Mouse (Mus musculus) neural tube, embryonic 12.5 days (tissue): ENCODE measurements around the gene Tctex1d1. TPM values are rescaled to one million over a fixed set of nuclear protein-coding genes. Genes with fewer than 3 reads are reported as not detected.

Experiments used
- ATAC-seq: fragments of 200-750 bp; cut with Nextera tagmentation; 2 replicates; pipeline ENCODE4 v1.8.0; 2017; ENCODE audit warnings: low read depth, mild to moderate bottlenecking, moderate TSS enrichment, moderate library complexity; ENCODE audit not compliant: low FRiP score
- H3K27ac ChIP-seq: fragments of 300-500 bp; sonication (generic); 2 replicates; pipeline ENCODE4 v1.5.1; 2016
- H3K27me3 ChIP-seq: fragments of 300-500 bp; sonication (generic); replicated peaks from 2 replicates; pipeline ENCODE4 v1.6.1; 2016; ENCODE audit warnings: mild to moderate bottlenecking
- H3K36me3 ChIP-seq: fragments of 300-500 bp; sonication (generic); 2 replicates; pipeline ENCODE4 v1.6.1; 2016; ENCODE audit warnings: mild to moderate bottlenecking
- H3K4me1 ChIP-seq: fragments of 300-500 bp; sonication (generic); 2 replicates; pipeline ENCODE4 v1.6.1; 2016
- H3K4me2 ChIP-seq: fragments of 300-500 bp; sonication (generic); replicated peaks from 2 replicates; pipeline ENCODE4 v1.6.1; 2016; ENCODE audit warnings: mild to moderate bottlenecking
- H3K4me3 ChIP-seq: fragments of 300-500 bp; sonication (generic); 2 replicates; pipeline ENCODE4 v1.5.1; 2016
- H3K9ac ChIP-seq: fragments of 300-500 bp; sonication (generic); 2 replicates; pipeline ENCODE4 v1.6.1; 2016; ENCODE audit warnings: mild to moderate bottlenecking
- H3K9me3 ChIP-seq: fragments of 300-500 bp; sonication (generic); 2 replicates; pipeline ENCODE4 v1.6.1; 2016; ENCODE audit warnings: mild to moderate bottlenecking
- WGBS: fragments of 180-500 bp; shearing (Covaris S2); methylation state at CpG from one replicate; pipeline ENCODE4 v1.1.7; 2016; 5-methylcytosine and 5-hydroxymethylcytosine counted together
- polyA plus RNA-seq: library from polyadenylated mRNA; unstranded; fragments of >200 nt; fragmentation: Nextera tagmentation; extraction: Ambion mirVana; gene quantifications from 2 replicates; pipeline ENCODE4 v1.2.1, GENCODE M21; 2016

Tctex1d1 gene
- polyA plus RNA-seq, result 0.70 and 1.2 TPM in 2 replicates

GRCm38 (mm10) chr4:102978440-102978839, at the start of gene Tctex1d1:
Gene Tctex1d1, plus strand, starts transcription at chr4:102978606.
- H3K4me1 ChIP-seq, result peaks cover 15% of the 10 kb centered on the region
- WGBS, result 4% methylated on average over 13 of the region's 13 CpGs
- no peaks in the 10 kb centered on the region for H3K9me3 ChIP-seq
- H3K9ac ChIP-seq, result peak within 1 kb of the TSS; percentile 33; the same call in 1 of the 2 replicates
- H3K27ac ChIP-seq, result no peak within 1 kb of the TSS
- peak within 1 kb of the TSS; percentile 23 for H3K4me3 ChIP-seq
- H3K27me3 ChIP-seq, result peaks cover 5% of the 10 kb centered on the region; the same call in 1 of the 2 replicates
- ATAC-seq, result peak; percentile 72
- peak within 1 kb of the TSS; percentile 64 for H3K4me2 ChIP-seq
- H3K36me3 ChIP-seq, result no peaks in the 10 kb centered on the region

- Histone ChIP-seq H3K4me1 (no peaks in the 10 kb centered on the region), H3K9ac (no peak overlapping the region), H3K27me3 (no peaks in the 10 kb centered on the region), H3K36me3 (no peaks in the 10 kb centered on the region; the same call in 1 of the 2 replicates), H3K4me2 (no peak overlapping the region), H3K9me3 (no peaks in the 10 kb centered on the region), H3K27ac (no peak overlapping the region), H3K4me3 (no peak overlapping the region)
- 36% methylated on average over 3 of the region's 4 CpGs for WGBS
- ATAC-seq, result no peak
Measured at GRCm38 (mm10) chr4:102929491-102929890, 48.9 kb upstream of the Tctex1d1 start.

- H3K4me3 ChIP-seq, result no peak overlapping the region
- H3K27me3 ChIP-seq, result no peaks in the 10 kb centered on the region
- no peaks in the 10 kb centered on the region; the same call in 1 of the 2 replicates for H3K36me3 ChIP-seq
- 88% methylated on average over 7 of the region's 7 CpGs for WGBS
- no peaks in the 10 kb centered on the region for H3K9me3 ChIP-seq
- no peaks in the 10 kb centered on the region for H3K4me1 ChIP-seq
- no peak overlapping the region for H3K9ac ChIP-seq
- no peak for ATAC-seq
- no peak overlapping the region for H3K27ac ChIP-seq
- H3K4me2 ChIP-seq, result no peak overlapping the region
Measured at GRCm38 (mm10) chr4:102930679-102931078, 47.7 kb upstream of the Tctex1d1 start.

GRCm38 (mm10) chr4:102940266-102940665, 38.1 kb upstream of the Tctex1d1 start:
- Histone ChIP-seq H3K36me3 (no peaks in the 10 kb centered on the region), H3K27me3 (no peaks in the 10 kb centered on the region), H3K27ac (no peak overlapping the region), H3K9me3 (no peaks in the 10 kb centered on the region), H3K4me2 (no peak overlapping the region), H3K9ac (no peak overlapping the region), H3K4me3 (no peak overlapping the region), H3K4me1 (no peaks in the 10 kb centered on the region)
- 88% methylated on average over 3 of the region's 3 CpGs for WGBS
- ATAC-seq, result no peak

- Histone ChIP-seq H3K4me2 (no peak overlapping the region), H3K27ac (no peak overlapping the region), H3K4me1 (no peaks in the 10 kb centered on the region), H3K36me3 (no peaks in the 10 kb centered on the region), H3K9ac (no peak overlapping the region), H3K9me3 (no peaks in the 10 kb centered on the region), H3K27me3 (no peaks in the 10 kb centered on the region), H3K4me3 (no peak overlapping the region)
- 90% methylated on average over 4 of the region's 4 CpGs for WGBS
- ATAC-seq, result no peak
Measured at GRCm38 (mm10) chr4:102940738-102941137, 37.7 kb upstream of the Tctex1d1 start.

- H3K9me3 ChIP-seq, result no peaks in the 10 kb centered on the region
- H3K4me3 ChIP-seq, result no peak overlapping the region
- no peak overlapping the region for H3K9ac ChIP-seq
- no peak for ATAC-seq
- H3K27me3 ChIP-seq, result no peaks in the 10 kb centered on the region
- H3K4me1 ChIP-seq, result no peaks in the 10 kb centered on the region
- H3K4me2 ChIP-seq, result no peak overlapping the region
- no peak overlapping the region for H3K27ac ChIP-seq
- no peaks in the 10 kb centered on the region for H3K36me3 ChIP-seq
- WGBS, result 85% methylated on average over 6 of the region's 6 CpGs
Measured at GRCm38 (mm10) chr4:102944325-102944724, 34.1 kb upstream of the Tctex1d1 start.

- H3K27ac ChIP-seq, result no peak overlapping the region
- WGBS, result 78% methylated on average over 2 of the region's 2 CpGs
- H3K9ac ChIP-seq, result no peak overlapping the region
- no peak overlapping the region for H3K4me3 ChIP-seq
- H3K4me2 ChIP-seq, result no peak overlapping the region
- no peak for ATAC-seq
- H3K27me3 ChIP-seq, result no peaks in the 10 kb centered on the region
- no peaks in the 10 kb centered on the region for H3K9me3 ChIP-seq
- no peaks in the 10 kb centered on the region for H3K36me3 ChIP-seq
- H3K4me1 ChIP-seq, result no peaks in the 10 kb centered on the region
Measured at GRCm38 (mm10) chr4:102952476-102952875, 25.9 kb upstream of the Tctex1d1 start.

GRCm38 (mm10) chr4:102955294-102955956, 23.0 kb upstream of the Tctex1d1 start:
- Histone ChIP-seq H3K4me1 (no peaks in the 10 kb centered on the region), H3K27ac (no peak overlapping the region), H3K4me2 (no peak overlapping the region), H3K9ac (no peak overlapping the region), H3K36me3 (no peaks in the 10 kb centered on the region), H3K4me3 (no peak overlapping the region), H3K9me3 (no peaks in the 10 kb centered on the region), H3K27me3 (no peaks in the 10 kb centered on the region)
- WGBS, result 77% methylated on average over 17 of the region's 17 CpGs
- no peak for ATAC-seq

GRCm38 (mm10) chr4:102959409-102959808, 19.0 kb upstream of the Tctex1d1 start:
- H3K4me3 ChIP-seq, result no peak overlapping the region
- no peaks in the 10 kb centered on the region for H3K36me3 ChIP-seq
- no peaks in the 10 kb centered on the region for H3K27me3 ChIP-seq
- WGBS, result 85% methylated on average over 5 of the region's 5 CpGs
- no peak for ATAC-seq
- H3K9ac ChIP-seq, result no peak overlapping the region
- H3K9me3 ChIP-seq, result no peaks in the 10 kb centered on the region
- H3K27ac ChIP-seq, result no peak overlapping the region
- no peak overlapping the region for H3K4me2 ChIP-seq
- H3K4me1 ChIP-seq, result no peaks in the 10 kb centered on the region

- Histone ChIP-seq H3K27ac (no peak overlapping the region), H3K4me3 (no peak overlapping the region), H3K36me3 (peaks cover 8% of the 10 kb centered on the region; the same call in 1 of the 2 replicates), H3K9me3 (no peaks in the 10 kb centered on the region), H3K27me3 (no peaks in the 10 kb centered on the region), H3K4me1 (no peaks in the 10 kb centered on the region), H3K4me2 (no peak overlapping the region), H3K9ac (no peak overlapping the region)
- 74% methylated on average over 3 of the region's 3 CpGs for WGBS
- no peak for ATAC-seq
Measured at GRCm38 (mm10) chr4:102964174-102964573, 14.2 kb upstream of the Tctex1d1 start.

GRCm38 (mm10) chr4:102967811-102968210, 10.6 kb upstream of the Tctex1d1 start:
- Histone ChIP-seq H3K27me3 (no peaks in the 10 kb centered on the region), H3K4me1 (no peaks in the 10 kb centered on the region), H3K9me3 (no peaks in the 10 kb centered on the region), H3K4me3 (no peak overlapping the region), H3K4me2 (no peak overlapping the region), H3K36me3 (peaks cover 8% of the 10 kb centered on the region; the same call in 1 of the 2 replicates), H3K9ac (no peak overlapping the region), H3K27ac (no peak overlapping the region)
- ATAC-seq, result no peak
- 83% methylated on average over 15 of the region's 15 CpGs for WGBS

- no peaks in the 10 kb centered on the region for H3K9me3 ChIP-seq
- no peak for ATAC-seq
- peaks cover 8% of the 10 kb centered on the region; the same call in 1 of the 2 replicates for H3K36me3 ChIP-seq
- 92% methylated on average over 5 of the region's 5 CpGs for WGBS
- H3K4me3 ChIP-seq, result no peak overlapping the region
- no peaks in the 10 kb centered on the region for H3K4me1 ChIP-seq
- no peaks in the 10 kb centered on the region for H3K27me3 ChIP-seq
- no peak overlapping the region for H3K4me2 ChIP-seq
- H3K9ac ChIP-seq, result no peak overlapping the region
- H3K27ac ChIP-seq, result no peak overlapping the region
Measured at GRCm38 (mm10) chr4:102969599-102969998, 8.8 kb upstream of the Tctex1d1 start.

- H3K27me3 ChIP-seq, result no peaks in the 10 kb centered on the region
- no peak for ATAC-seq
- no peak overlapping the region for H3K27ac ChIP-seq
- 78% methylated on average over 5 of the region's 5 CpGs for WGBS
- peaks cover 2% of the 10 kb centered on the region; the same call in 1 of the 2 replicates for H3K4me1 ChIP-seq
- H3K4me2 ChIP-seq, result no peak overlapping the region
- no peaks in the 10 kb centered on the region for H3K9me3 ChIP-seq
- no peak overlapping the region for H3K9ac ChIP-seq
- peaks cover 4% of the 10 kb centered on the region; the same call in 1 of the 2 replicates for H3K36me3 ChIP-seq
- H3K4me3 ChIP-seq, result no peak overlapping the region
Measured at GRCm38 (mm10) chr4:102971159-102971558, 7.2 kb upstream of the Tctex1d1 start.
